Mouse (Mus musculus) liver, embryonic 13.5 days (tissue): ENCODE results near the gene Cenpp. TPM values are rescaled to one million over a fixed set of nuclear protein-coding genes. Genes with fewer than 3 reads are reported as not detected.

Experiments used
- ATAC-seq: fragments of 200-750 bp; cut with Nextera tagmentation; 2 replicates; pipeline ENCODE4 v1.8.0; 2017; ENCODE audit warnings: low read depth, mild to moderate bottlenecking, moderate number of reproducible peaks, moderate library complexity
- DNase-seq: peaks from one replicate; pipeline ENCODE4 v3.0.0; 2022
- H3K27ac ChIP-seq: fragments of 300-500 bp; sonication (generic); 2 replicates; pipeline ENCODE4 v1.5.1; 2015; ENCODE audit warnings: moderate library complexity, mild to moderate bottlenecking, inconsistent platforms
- H3K27me3 ChIP-seq: fragments of 300-500 bp; sonication (generic); 2 replicates; pipeline ENCODE4 v1.6.1; 2015; ENCODE audit warnings: mild to moderate bottlenecking, inconsistent platforms
- H3K36me3 ChIP-seq: fragments of 300-500 bp; sonication (generic); 2 replicates; pipeline ENCODE4 v1.6.1; 2015; ENCODE audit warnings: mild to moderate bottlenecking, inconsistent platforms
- H3K4me1 ChIP-seq: fragments of 300-500 bp; sonication (generic); replicated peaks from 2 replicates; pipeline ENCODE4 v1.6.1; 2015; ENCODE audit warnings: inconsistent platforms
- H3K4me2 ChIP-seq: fragments of 300-500 bp; sonication (generic); 2 replicates; pipeline ENCODE4 v1.6.1; 2015; ENCODE audit warnings: inconsistent platforms, mild to moderate bottlenecking, moderate library complexity
- H3K4me3 ChIP-seq: fragments of 300-500 bp; sonication (generic); replicated peaks from 2 replicates; pipeline ENCODE4 v1.5.1; 2015; ENCODE audit warnings: mild to moderate bottlenecking, inconsistent platforms
- H3K9ac ChIP-seq: fragments of 300-500 bp; sonication (generic); 2 replicates; pipeline ENCODE4 v1.6.1; 2015; ENCODE audit warnings: mild to moderate bottlenecking, inconsistent platforms
- H3K9me3 ChIP-seq: fragments of 300-500 bp; sonication (generic); replicated peaks from 2 replicates; pipeline ENCODE4 v1.6.1; 2016; ENCODE audit warnings: inconsistent platforms
- WGBS: fragments of 180-500 bp; shearing (Covaris S2); methylation state at CpG from one replicate; pipeline ENCODE4 v1.1.7; 2015; ENCODE audit not compliant: insufficient replicate concordance; 5-methylcytosine and 5-hydroxymethylcytosine counted together
- polyA plus RNA-seq: library from polyadenylated mRNA; unstranded; fragments of >200 nt; fragmentation: Nextera tagmentation; extraction: Ambion mirVana; gene quantifications from 2 replicates; pipeline ENCODE4 v1.2.1, GENCODE M21; 2015

Cenpp gene
- polyA plus RNA-seq, 1 experiment from 2014 or later = 33.8 TPM

- Histone ChIP-seq H3K27ac (no peak overlapping the region), H3K36me3 (no peaks in the 10 kb centered on the region), H3K9ac (no peak overlapping the region), H3K4me1 (no peaks in the 10 kb centered on the region), H3K4me2 (no peak overlapping the region), H3K27me3 (no peaks in the 10 kb centered on the region), H3K4me3 (no peak overlapping the region), H3K9me3 (no peaks in the 10 kb centered on the region)
- DNase-seq (no peak), ATAC-seq (no peak)
- 43% methylated on average over 2 of the region's 2 CpGs for WGBS
These were observed 133.8 kb downstream of the Cenpp start for GRCm38 (mm10) chr13:49518761-49519160.

DNA sequence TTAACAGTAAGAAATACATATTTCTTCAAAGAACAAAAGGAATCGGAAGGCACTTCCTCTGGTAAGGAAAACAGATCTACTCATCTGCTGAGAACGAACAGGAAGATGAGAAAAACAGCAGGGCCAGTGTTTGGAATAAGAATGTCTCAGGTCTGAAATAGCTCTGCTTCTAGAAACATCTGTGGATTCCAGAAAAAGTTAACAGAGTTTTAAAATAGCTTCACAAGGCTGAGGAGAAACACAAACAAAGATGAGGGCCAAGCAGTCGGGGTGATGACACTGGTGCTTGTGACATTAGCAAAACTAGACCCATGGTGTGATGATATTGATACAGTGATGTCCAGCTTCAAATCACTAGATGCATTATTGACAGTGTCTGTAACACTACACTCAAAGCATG lies 145.4 kb downstream of the Cenpp start:
- Histone ChIP-seq H3K27me3 (no peaks in the 10 kb centered on the region), H3K4me2 (no peak overlapping the region), H3K4me1 (no peaks in the 10 kb centered on the region), H3K4me3 (no peak overlapping the region), H3K36me3 (no peaks in the 10 kb centered on the region), H3K9ac (no peak overlapping the region), H3K9me3 (no peaks in the 10 kb centered on the region), H3K27ac (no peak overlapping the region)
- no peak for DNase-seq
- 75% methylated on average over 3 of the region's 3 CpGs for WGBS
- ATAC-seq = no peak

DNA sequence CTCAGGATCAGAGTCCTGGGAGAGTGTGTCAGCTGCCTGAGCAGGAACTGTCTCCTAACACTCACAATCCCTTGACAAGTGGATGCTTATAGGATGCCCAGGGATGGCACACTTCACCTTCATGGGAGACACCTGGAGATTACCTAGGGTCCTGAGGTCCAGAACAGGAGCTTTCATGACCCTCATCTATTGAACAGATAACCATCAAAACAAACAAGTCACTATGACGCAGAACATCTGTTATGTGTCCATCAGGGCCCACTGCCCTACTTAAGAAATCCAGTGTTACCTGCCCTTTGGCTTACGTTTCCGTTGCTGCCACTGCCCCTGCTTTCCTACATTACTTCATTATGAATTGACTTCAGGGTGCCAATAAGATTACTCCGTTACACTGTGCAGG lies 146.8 kb downstream of the Cenpp start:
- no peak overlapping the region for H3K4me2 ChIP-seq
- H3K4me3 ChIP-seq = no peak overlapping the region
- no peaks in the 10 kb centered on the region for H3K4me1 ChIP-seq
- no peaks in the 10 kb centered on the region for H3K36me3 ChIP-seq
- WGBS = 82% methylated on average over 4 of the region's 4 CpGs
- DNase-seq (no peak), ATAC-seq (no peak)
- no peaks in the 10 kb centered on the region for H3K9me3 ChIP-seq
- H3K9ac ChIP-seq = no peak overlapping the region
- no peaks in the 10 kb centered on the region for H3K27me3 ChIP-seq
- no peak overlapping the region for H3K27ac ChIP-seq

GRCm38 (mm10) chr13:49504510-49504909 lies 148.1 kb downstream of the Cenpp start, which contains the start of gene Ecm2:
TSS of gene Ecm2 (plus strand) at chr13:49504810.
- H3K27ac ChIP-seq = no peak within 1 kb of the TSS
- H3K9ac ChIP-seq = no peak within 1 kb of the TSS
- no peaks in the 10 kb centered on the region for H3K4me1 ChIP-seq
- H3K36me3 ChIP-seq = no peaks in the 10 kb centered on the region
- 59% methylated on average over 4 of the region's 4 CpGs for WGBS
- H3K9me3 ChIP-seq = no peaks in the 10 kb centered on the region
- no peak within 1 kb of the TSS for H3K4me2 ChIP-seq
- ATAC-seq = no peak
- no peak within 1 kb of the TSS for H3K4me3 ChIP-seq
- no peak for DNase-seq
- H3K27me3 ChIP-seq = no peaks in the 10 kb centered on the region

- 54% methylated on average over 6 of the region's 6 CpGs for WGBS
These were observed 159.9 kb downstream of the Cenpp start, which contains the start of gene Tes3-ps for GRCm38 (mm10) chr13:49492376-49493368. TSS of gene Tes3-ps (plus strand) at chr13:49493318.

GRCm38 (mm10) chr13:49485388-49485787 lies 167.2 kb downstream of the Cenpp start:
- WGBS = 80% methylated on average over 5 of the region's 5 CpGs
- no peak for DNase-seq
- no peaks in the 10 kb centered on the region for H3K36me3 ChIP-seq
- H3K4me2 ChIP-seq = no peak overlapping the region
- no peak overlapping the region for H3K27ac ChIP-seq
- H3K9ac ChIP-seq = no peak overlapping the region
- H3K27me3 ChIP-seq = no peaks in the 10 kb centered on the region
- no peaks in the 10 kb centered on the region for H3K9me3 ChIP-seq
- no peaks in the 10 kb centered on the region for H3K4me1 ChIP-seq
- ATAC-seq = no peak
- no peak overlapping the region for H3K4me3 ChIP-seq

More at GRCm38 (mm10) chr13:49492376-49493368, 159.9 kb downstream of the Cenpp start, which contains the start of gene Tes3-ps:
- Histone ChIP-seq H3K36me3 (no peaks in the 10 kb centered on the region), H3K27me3 (no peaks in the 10 kb centered on the region), H3K4me2 (no peak within 1 kb of the TSS), H3K9me3 (no peaks in the 10 kb centered on the region), H3K9ac (no peak within 1 kb of the TSS), H3K4me3 (no peak within 1 kb of the TSS), H3K4me1 (no peaks in the 10 kb centered on the region), H3K27ac (no peak within 1 kb of the TSS)
- no peak for ATAC-seq
- no peak for DNase-seq

- H3K27me3 ChIP-seq = no peaks in the 10 kb centered on the region
- no peak overlapping the region for H3K4me2 ChIP-seq
- no peaks in the 10 kb centered on the region for H3K9me3 ChIP-seq
- 73% methylated on average over 5 of the region's 5 CpGs for WGBS
- no peaks in the 10 kb centered on the region for H3K36me3 ChIP-seq
- H3K9ac ChIP-seq = no peak overlapping the region
- ATAC-seq = no peak
- no peak overlapping the region for H3K4me3 ChIP-seq
- H3K27ac ChIP-seq = no peak overlapping the region
- no peaks in the 10 kb centered on the region for H3K4me1 ChIP-seq
- DNase-seq = no peak
These were observed 172.0 kb downstream of the Cenpp start for GRCm38 (mm10) chr13:49480551-49480950.

DNA sequence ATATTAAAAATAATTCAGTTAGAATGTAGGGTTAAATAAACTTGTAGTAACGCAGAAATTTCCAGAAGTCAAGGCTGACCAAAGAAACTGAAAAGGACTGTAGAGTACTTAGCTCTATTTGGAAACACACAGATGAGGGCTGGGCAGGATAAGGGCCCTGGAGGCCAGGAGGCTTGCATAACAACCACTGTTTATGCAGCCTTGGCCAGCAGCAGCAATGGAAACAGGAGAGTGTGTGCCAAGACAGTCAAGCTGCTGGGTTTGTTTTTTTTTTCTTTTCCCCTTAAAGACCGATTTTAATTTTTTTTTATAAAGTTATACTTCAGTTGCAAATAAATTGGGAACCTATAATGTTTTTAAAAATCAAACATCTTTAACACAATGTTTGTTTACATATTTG lies 172.5 kb downstream of the Cenpp start:
- WGBS = 81% methylated on average over 2 of the region's 2 CpGs
- no peaks in the 10 kb centered on the region for H3K9me3 ChIP-seq
- H3K4me1 ChIP-seq = no peaks in the 10 kb centered on the region
- no peak overlapping the region for H3K4me2 ChIP-seq
- H3K36me3 ChIP-seq = no peaks in the 10 kb centered on the region
- ATAC-seq (no peak), DNase-seq (no peak)
- H3K4me3 ChIP-seq = no peak overlapping the region
- no peak overlapping the region for H3K9ac ChIP-seq
- no peaks in the 10 kb centered on the region for H3K27me3 ChIP-seq
- H3K27ac ChIP-seq = no peak overlapping the region

DNA sequence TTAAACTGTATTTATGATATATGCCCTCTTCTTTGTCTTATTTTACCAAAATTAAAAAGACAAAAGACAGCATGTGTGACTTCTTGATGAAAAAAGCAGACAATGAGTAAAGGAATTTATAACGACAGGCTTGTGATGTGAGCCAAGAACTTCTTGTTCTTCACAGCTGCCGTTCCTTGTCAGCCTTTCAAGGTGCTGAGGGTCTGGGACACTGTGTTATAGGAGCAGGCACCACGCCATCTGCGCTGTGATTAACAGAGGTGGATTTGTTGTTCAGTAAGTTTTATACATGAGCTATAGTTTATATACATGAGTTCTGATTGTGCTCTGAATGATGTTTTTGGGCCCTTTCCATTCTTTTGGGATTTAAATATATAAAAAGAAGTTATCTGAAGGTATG lies 173.2 kb downstream of the Cenpp start:
- no peaks in the 10 kb centered on the region for H3K27me3 ChIP-seq
- no peak overlapping the region for H3K27ac ChIP-seq
- no peak for DNase-seq
- no peak overlapping the region for H3K9ac ChIP-seq
- no peaks in the 10 kb centered on the region for H3K9me3 ChIP-seq
- no peaks in the 10 kb centered on the region for H3K36me3 ChIP-seq
- WGBS = 86% methylated on average over 4 of the region's 4 CpGs
- ATAC-seq = no peak
- no peak overlapping the region for H3K4me3 ChIP-seq
- H3K4me1 ChIP-seq = no peaks in the 10 kb centered on the region
- no peak overlapping the region for H3K4me2 ChIP-seq

- no peak overlapping the region for H3K27ac ChIP-seq
- no peaks in the 10 kb centered on the region for H3K27me3 ChIP-seq
- H3K9ac ChIP-seq = no peak overlapping the region
- no peaks in the 10 kb centered on the region for H3K36me3 ChIP-seq
- H3K9me3 ChIP-seq = no peaks in the 10 kb centered on the region
- no peak for DNase-seq
- H3K4me3 ChIP-seq = no peak overlapping the region
- H3K4me1 ChIP-seq = no peaks in the 10 kb centered on the region
- H3K4me2 ChIP-seq = no peak overlapping the region
- no peak for ATAC-seq
- 73% methylated on average over 6 of the region's 6 CpGs for WGBS
These were observed 173.7 kb downstream of the Cenpp start for GRCm38 (mm10) chr13:49478851-49479374.

DNA sequence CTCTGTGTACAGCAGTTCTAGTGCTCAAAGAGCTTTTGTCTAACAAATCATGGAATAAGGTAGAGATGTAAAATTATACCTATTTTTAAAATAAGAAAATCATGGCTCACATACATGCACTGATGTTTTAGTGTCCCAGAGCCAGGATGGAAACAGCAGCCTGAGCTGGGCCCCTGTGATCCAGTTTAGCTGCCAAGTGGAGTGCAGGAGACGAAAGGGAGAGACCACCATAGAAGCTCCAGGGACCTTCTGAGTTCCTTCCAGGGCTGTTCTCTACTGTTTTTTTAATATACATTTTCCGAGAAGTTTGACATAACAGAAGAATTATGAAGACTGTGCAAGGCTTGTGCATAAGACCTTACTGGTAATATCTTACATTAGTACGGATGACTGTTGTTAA lies 174.7 kb downstream of the Cenpp start:
- Histone ChIP-seq H3K36me3 (no peaks in the 10 kb centered on the region), H3K27me3 (no peaks in the 10 kb centered on the region), H3K27ac (no peak overlapping the region), H3K9ac (no peak overlapping the region), H3K9me3 (no peaks in the 10 kb centered on the region), H3K4me1 (no peaks in the 10 kb centered on the region), H3K4me3 (no peak overlapping the region), H3K4me2 (no peak overlapping the region)
- DNase-seq = no peak
- 77% methylated on average over 3 of the region's 3 CpGs for WGBS
- ATAC-seq = no peak

- no peak for DNase-seq
- Histone ChIP-seq H3K9me3 (no peaks in the 10 kb centered on the region), H3K4me2 (no peak overlapping the region), H3K27me3 (no peaks in the 10 kb centered on the region), H3K4me1 (peaks cover 12% of the 10 kb centered on the region; the same call in 1 of the 2 replicates), H3K9ac (no peak overlapping the region), H3K27ac (no peak overlapping the region), H3K36me3 (no peaks in the 10 kb centered on the region), H3K4me3 (no peak overlapping the region)
- ATAC-seq = no peak
- 78% methylated on average over 6 of the region's 6 CpGs for WGBS
These were observed 179.9 kb downstream of the Cenpp start for GRCm38 (mm10) chr13:49472676-49473005.
